Mouse (Mus musculus): ENCODE measurements at regions not wholly inside any gene's neighbourhood (a gene's known extent, or its start where the extent isn't known, plus 50 kb on each side); places are given as distances from the start of the nearest gene placed in this dataset.
"Not testable (repeated sequence)": the region's sequence is repeated elsewhere in the genome, so short reads cannot be mapped to it uniquely, and the experiment has no call there.

DNA sequence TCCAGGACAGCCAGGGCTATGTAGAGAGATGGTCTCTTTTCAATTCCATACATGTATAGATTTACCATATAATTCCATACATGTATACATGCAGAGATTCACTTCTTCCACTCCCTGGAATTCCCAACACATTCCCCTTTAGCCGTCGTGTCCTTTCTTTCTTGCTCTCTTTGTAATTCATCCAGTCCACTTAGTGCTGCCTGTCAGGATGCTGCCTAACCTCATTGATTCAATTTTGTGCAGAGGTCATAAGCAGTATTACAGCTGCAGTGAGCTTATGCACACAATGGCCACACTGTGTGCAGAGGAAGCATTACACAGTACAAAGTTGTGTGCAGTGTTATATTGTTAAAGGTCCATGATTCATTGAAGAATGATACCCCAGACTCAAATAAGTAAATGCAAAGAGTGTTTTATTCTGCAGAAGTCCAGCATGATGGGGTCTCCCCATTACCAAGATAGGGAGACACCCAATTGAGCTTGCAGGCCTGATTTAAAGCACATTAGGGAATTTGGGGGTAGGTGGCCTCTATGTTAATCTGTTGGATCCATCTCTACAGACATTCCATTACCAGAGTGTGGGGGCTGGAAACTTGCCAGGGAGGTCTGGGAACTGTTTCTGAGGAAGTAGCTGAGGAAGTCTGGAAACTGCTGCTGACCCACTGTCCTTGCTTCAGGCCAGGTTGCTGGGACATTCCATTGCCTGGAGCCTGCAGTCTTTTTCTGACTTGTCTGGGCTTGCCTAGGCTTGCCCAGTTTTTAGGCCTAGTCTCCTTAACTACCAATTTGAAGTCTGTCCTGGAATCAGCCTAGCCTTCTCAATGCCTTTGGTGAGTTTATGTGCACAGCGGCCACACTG is 72.8 kb downstream of the Fam161a start:
- no peak for DNase-seq (ENCODE audit: extremely low read depth, low read depth, low spot score)

DNA sequence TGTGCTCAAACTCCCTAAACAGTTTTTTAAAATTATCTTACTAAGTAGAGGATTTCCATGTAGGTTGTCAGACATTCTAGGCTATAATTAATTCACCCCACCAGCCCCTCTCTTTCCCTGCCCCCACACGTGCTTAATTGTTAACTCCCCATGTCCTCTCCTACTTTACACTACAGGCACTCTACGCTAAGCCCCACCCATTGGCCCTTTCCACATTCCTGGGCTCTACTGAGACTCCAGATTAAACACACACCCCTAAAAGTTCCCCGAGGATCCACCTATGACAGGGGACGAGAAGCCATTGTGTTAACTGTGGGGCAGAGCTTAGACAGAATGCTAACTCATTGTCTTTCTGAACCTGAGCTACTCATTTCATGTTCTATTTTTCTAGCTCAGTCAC is 74.3 kb downstream of the Fam161a start:
- DNase-seq (ENCODE audit: extremely low read depth, low read depth, low spot score) = no peak

DNA sequence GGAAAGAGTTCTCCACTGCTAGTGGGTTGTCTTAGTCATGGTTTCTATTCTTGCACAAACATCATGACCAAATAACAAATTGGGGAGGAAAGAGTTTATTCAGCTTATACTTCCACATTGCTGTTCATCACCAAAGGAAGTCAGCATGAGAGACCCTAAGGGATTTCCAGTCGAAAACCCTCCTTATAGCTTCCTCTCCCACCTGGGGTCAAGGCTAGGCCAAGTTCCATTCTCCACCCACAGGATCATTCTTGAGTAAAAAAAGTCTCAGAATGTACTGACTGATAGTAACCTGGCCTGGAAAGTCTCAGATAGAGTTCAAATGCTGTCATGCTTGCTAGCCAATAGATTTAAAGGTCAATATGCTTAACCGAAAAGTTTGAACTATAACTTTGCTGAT is 76.5 kb downstream of the Fam161a start:
- DNase-seq (ENCODE audit: extremely low read depth, low read depth, low spot score) = not testable (repeated sequence)

DNA sequence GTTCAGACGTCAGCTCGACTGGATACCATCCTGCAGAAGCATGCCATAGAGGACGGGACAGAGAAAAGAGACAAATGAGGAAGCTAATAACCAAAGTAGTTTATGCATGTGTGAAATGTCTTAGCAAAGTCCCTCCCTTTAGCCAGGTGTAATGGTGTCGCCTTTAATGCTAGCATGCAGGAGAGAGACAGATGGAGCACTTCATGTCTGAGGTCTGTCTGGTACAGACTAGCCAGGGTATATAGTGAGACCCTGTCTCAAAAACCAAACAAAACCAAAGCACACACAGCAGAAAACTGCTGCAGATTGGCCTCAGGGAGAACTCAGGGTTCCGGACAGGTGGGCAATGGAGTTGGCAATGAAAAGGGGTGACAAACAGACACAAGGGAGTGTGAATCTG is 88.0 kb downstream of the Fam161a start:
- DNase-seq (ENCODE audit: extremely low read depth, low read depth, low spot score) = no peak

DNA sequence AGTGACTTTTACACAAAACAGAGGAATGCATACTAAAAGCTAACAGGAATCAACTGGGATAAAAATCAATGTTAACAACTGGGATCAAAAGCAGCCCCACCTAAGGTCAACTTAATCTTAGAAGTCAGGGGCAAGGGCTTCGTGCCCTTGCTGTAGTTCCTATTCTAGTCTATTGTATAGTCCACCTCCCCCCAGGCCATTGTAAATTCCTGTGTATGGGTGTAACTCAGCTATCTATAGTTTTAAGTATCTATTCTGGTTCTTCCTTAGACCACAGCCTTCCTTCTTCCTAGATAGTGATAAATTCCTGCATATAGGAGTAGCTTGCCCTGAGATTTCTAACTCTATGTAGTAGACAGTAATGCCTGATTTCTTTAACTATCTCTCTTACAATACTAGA is 88.4 kb downstream of the Fam161a start:
- not testable (repeated sequence) for DNase-seq (ENCODE audit: extremely low read depth, low read depth, low spot score)

DNA sequence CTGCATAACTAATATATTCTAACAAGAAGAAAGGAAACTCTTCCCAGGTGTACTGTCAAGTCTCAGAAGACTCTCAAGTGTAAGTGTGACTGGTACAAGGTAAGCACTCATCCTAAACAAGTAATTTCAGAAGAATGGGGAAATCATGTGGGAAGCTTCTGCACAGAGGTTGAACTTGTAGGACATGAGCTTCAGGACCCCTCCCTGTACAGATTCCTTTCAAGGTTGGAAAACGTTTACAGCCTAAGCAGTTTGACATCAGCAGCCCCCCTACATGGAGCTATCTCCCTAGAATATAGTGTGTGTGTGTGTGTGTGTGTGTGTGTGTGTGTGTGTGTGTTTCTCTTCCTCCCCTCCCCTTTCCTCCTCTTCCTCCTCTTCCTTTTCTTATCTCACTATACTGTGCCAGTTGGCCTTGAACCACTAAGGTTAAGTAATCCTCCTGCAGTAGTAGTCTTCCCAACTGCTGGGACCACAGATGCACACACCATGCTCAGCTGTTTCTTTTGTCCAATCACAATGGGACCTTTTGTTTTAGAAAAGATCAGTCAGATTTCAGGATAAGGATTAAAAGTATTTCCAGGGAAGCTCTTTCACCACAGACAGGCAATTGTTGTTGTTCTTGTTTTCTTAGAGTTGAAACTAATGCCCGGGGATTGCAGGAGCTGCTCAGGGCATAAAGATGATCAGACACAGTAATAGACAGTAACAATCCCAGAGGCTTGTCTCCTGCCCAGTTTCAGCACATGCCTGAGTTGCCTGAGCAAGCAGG is 89.3 kb downstream of the Fam161a start:
- DNase-seq (ENCODE audit: extremely low read depth, low read depth, low spot score) = peak; percentile 98

DNA sequence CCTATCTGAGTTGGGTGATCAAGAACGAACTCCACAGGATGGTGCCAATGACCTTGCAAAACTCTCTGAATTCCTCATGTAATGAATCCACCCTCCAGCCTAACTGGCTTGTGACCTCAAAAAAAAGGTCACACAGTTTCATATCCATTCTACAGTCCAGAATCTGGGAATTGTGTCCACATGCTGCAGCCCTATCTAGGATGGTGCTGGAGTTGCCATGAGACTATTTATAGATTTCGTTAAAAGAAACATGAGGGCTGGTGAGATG is 89.8 kb downstream of the Fam161a start:
- DNase-seq (ENCODE audit: extremely low read depth, low read depth, low spot score) = no peak

DNA sequence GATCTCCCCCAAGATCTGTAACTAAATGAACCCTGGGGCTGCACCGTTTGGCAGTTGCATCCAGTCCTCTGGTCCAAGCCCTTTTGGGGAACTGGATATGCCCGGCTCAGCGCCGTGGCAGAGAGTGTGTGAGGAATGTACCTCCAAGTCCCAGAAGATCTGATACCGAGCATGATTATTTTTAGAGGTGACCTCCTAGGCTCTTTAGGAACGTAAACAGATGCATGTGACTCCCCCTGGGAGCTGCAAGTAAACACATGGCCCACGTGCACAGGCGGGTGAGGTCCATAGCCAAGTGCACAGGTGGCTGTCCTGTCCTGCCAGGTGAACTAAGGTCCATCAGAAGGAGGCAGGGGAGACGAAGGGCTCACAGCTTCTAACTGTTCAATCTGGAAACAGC is 107.3 kb downstream of the Fam161a start:
- DNase-seq (ENCODE audit: extremely low read depth, low read depth, low spot score) = no peak

DNA sequence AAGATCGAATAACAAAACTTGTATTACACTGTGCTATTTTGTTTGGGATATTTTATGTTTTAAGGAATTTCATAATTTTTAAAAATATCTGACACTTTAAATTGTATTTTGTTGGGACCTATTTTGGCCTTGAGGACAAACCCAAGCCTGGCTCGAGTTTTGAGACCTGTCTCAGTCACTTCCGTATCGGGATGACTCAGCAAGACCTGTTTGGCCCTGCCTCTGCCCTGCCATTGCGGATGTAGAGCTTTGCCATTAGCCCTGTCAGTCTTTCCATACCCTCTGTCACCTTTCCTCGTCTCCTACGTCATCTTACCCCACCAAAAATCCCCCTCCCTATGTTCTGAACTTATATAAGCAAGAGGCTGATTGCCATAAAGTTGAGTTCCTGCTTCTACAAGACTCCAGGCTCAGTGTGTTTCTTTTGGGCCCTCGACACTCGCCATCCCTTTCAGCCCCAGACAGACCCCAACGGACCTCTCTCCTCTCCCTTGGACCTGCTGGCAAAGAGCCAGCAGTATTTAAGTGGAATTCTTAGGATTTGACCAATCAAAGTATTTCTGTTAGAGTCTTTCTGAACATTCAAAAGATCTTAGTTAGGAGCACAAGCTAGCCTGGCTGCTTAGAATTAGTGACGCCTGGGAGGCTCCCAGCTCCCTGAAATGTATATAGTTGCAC is 113.3 kb downstream of the Fam161a start:
- no peak for DNase-seq (ENCODE audit: extremely low read depth, low read depth, low spot score)

DNA sequence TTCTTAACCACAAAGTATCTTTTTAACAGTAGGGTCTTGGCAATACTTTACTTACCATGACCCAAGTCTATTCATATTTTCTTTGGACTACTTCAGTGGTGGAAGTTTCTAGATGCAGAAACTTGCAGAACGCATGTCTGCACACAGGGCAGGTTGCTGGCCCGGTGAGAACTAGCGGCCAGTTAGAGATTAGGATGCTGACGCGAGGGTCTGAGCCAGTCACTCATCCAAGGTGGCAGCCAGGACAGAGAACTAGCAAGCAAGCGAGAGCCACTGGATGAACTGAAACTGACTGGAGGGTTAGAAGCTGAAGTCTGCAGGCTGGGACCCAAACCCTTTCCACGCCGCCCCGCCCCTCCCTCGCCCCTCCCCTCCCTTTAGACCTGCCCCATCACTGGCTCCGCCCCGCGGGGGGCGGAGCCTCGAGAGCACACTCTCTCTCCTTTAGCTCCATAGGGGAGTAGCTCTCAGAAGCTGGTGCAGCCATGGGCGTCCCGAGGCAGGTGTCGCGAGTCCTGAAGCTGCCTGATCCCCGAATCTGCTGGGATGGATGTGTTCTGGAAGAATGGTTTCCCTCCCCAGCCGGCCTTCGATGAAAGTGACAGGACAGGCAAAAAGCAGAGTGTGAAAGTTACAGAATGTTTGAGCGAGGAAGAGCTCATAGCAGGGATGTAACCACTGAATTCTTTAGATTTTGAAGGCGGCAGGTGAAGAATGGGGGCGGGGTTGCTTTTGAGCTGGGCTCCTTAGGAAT is 117.0 kb downstream of the Fam161a start:
- no peak for DNase-seq (ENCODE audit: extremely low read depth, low read depth, low spot score)

DNA sequence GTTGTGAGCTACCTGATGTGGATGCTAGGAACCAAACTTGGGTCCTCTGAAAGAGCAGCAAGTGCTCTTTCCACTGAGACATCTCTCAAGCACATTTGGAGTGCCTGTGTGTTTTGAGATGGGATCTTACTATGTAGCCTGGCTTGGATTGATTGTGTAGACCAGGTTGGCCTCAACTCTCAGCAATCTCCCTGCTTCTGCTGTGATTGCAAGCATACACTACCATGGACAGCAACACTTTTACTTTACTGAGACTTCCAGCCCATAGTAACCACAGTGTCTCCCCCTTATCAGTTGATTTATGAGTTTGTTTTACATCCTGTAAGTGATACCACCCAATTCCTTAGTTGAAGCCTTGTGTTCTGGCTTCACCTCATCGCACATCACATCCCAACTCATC is 123.8 kb downstream of the Fam161a start:
- DNase-seq (ENCODE audit: extremely low read depth, low read depth, low spot score) = no peak

DNA sequence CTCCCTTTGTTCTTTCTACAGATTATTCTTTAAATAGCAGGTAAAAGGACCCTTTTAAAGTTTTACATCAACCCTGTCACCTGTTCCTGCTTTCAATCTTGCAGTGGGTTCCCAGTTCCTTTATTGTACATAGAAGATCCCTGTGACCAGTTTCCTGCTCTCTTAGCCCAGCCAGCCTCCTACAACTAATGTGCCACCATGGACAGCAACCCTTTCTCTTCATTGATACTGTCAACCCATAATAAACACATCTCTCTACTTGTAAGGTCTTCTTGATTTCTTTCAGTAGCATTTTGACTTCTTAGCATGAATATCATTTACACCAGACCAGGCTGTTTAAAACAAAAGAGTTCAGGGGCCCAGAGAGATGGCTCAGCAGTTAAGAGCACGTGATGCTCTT is 124.2 kb upstream of the Xpo1 start:
- no peak for DNase-seq (ENCODE audit: extremely low read depth, low read depth, low spot score)

DNA sequence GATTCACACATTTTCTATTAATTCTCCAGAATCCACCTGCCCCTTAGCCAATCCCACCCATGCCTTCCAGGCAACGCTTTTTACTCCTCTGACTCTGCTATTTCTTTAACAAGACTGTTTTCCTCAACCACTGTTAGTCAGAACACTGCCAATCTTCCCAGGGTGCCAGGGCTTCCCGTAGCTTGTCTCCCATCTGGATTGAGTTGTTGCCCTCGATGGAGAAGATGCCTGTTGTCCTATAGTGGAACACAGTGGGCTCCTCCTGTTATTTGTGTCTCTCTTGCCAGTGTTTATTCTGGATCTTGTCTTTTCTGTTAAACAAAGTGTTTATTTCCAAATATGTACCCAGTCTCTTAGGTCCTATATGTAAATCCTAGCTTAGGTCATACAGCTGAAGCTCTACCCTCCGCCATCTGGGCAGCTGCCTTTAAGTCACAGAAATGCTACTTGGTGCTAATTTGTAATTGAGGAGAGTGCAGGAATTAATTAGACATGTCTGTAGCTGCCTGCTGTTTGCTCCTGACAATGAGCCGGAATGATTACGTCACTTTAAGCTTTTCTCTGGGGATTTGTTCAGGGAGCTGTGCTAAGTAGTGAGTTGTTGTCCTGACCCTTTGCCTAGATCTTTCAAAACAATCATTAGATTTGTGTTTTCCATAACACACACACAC is 115.3 kb upstream of the Xpo1 start:
- DNase-seq (ENCODE audit: extremely low read depth, low read depth, low spot score) = peak; percentile 96

DNA sequence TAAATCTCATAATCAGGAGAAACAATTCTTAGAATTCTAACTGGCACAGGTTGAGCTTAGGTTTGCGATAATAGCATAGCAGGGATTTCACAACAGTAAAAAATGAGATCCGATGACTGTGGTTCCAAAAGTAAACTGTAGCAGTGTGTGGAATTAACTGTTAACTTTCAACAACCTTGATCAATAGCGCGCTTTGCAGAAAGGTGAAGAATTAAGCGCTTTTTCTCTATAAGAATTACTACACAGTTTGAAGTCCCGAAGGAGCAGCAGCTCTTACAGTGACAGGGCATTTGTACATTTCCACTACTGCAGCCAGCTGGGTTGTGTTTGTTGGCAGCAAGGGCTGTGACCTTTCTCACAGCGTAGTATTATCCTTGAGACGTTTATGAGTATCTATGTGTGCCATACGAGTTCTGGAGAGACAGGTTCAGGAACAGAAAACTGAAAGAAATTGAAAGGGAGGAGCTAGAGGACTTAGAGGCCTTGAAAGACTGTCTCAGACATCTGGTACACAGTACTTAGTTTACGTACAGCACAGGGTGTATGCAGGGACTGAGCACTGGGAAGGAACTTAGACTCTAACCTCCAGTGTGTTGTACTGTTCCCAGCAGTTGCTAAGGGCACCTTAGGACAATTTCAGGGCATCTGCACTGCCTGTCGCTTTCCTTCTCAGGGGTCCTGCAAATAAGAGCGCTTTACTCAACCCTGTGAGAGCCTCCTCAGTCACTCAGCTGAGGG is 114.6 kb upstream of the Xpo1 start:
- DNase-seq (ENCODE audit: extremely low read depth, low read depth, low spot score) = peak; percentile 81

DNA sequence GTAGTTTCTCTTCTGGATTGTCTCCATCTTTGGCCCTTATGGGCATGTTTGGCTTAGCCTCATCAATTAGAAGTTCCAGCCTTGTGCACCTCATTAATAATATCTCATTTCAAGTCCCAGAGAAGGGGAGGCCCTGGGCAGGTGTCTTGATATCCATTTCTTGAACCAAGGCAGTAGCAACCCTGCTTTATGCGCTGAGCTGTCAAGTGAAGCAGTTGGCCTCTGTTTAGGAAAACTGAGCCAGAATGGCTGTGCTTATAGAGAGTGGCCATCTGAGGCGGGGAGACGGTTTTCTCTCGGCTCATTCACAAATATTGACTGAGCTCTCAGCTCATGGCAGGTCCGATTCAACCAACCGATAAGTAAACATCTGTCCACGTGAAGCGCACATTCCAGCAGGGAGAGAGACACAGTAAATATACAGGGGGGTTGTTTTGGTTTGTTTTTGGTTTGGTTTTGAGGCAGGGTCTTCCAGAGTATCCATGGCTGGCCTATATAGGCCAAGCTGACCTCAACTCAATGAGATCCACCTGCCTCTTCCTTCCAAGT is 107.7 kb upstream of the Xpo1 start:
- no peak for DNase-seq (ENCODE audit: extremely low read depth, low read depth, low spot score)

DNA sequence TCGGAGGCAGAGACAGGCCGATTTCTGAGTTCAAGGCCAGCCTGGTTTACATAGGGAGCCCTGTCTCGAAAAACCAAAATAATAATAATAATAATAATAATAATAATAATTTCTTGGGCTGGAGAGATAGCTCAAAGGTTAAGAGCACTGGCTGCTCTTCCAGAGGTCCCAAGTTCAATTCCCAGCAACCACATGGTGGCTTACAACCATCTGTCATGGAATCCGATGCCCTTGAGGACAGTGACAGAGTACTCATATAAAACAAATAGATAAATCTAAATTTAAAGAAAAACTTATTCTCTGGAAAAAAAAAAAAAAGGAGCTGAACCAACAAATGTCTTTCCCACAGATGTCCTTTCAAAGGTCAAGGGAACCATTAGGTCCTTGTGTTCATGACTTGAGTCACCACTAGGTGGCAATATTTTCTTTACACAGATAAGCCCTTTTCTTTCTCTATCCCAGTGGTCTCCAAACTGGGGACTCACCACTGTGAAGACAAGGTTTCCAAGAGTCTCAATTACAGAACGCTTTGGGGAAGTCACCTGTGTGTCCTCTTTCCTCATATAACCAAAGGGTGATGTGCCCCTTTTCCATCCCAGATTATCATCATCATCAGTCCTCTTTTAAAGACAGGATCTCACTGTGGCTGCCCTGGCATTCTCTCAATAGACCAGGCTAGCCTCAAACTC is 106.1 kb upstream of the Xpo1 start:
- DNase-seq (ENCODE audit: extremely low read depth, low read depth, low spot score) = no peak

DNA sequence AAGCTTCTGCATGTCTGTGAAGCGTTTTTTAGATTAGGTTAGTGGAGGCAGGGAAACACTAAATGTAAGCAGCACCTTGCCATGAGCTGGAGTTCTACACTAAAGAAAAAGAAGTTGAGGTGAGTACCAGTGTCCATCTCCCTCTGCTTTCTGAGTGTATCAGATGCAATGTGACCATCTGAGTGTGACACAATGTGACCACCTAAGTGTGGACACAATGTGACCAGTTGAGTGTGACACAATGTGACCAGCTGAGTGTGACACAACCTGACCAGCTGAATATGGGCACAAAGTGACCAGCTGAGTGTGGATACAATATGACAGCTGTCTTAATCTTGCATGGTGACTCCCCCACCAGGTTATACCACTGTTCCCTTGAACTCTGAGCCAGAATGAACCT is 101.0 kb upstream of the Xpo1 start:
- DNase-seq (ENCODE audit: extremely low read depth, low read depth, low spot score) = no peak

DNA sequence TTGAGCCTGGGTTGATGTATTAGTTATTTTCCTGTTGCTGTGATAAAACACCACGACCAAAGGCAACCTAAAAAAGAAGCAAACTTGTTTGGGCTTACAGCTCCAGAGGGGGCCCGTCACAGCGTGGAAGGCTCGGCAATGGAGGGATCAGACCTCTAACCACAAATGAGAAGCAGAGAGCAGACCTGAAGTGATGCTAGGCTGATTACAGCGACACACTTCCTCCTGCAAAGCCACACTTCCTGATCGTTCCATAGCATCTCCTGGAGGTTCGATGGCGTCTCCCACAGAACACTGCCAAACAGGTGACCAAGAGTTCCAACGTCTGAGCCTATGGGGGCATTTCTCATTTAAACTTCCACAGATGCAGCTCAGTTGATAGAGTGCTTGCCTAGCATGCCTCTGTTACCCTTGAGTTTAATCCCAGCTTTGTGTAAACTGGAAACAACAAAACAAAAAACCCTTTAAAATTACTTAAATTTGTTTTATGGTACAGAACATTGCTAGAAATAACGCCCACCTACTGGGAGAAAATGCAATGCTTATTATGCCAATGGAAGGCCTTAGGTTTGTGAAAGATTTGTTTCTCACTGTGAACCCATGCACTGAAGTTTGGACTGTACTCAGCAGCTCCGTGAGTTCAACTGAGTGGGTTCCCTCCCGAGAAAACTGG is 87.2 kb upstream of the Xpo1 start:
- no peak for DNase-seq (ENCODE audit: extremely low read depth, low read depth, low spot score)
